Mouse (Mus musculus): ENCODE results near the gene Nptx1. TPM values are rescaled to one million over a fixed set of nuclear protein-coding genes. Genes with fewer than 3 reads are reported as not detected.

The Nptx1 gene
- polyA plus RNA-seq, 1 experiment from 2014 or later, result 3.2 TPM

DNA sequence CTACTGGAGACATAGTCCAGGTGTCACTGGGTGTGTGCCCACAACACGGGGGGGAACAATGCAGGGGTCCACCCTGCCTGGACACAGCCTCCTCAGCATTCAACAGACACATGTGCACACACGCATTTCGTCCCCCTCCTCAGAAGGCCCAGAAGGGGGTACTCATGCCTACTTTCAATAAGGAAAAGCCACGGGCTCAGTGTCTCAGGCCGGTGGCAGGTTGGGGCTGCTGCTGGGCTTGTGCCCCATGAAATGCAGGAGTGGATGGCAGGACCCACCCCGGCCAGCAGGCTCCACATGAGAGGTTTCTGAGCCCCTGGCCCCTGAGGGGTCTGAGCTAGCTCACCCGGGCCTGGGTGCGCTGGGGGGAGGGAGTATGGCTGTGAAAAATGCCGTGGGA, 6.5 kb downstream of the Nptx1 start:
- WGBS, result 76% methylated on average over 9 of the region's 9 CpGs

DNA sequence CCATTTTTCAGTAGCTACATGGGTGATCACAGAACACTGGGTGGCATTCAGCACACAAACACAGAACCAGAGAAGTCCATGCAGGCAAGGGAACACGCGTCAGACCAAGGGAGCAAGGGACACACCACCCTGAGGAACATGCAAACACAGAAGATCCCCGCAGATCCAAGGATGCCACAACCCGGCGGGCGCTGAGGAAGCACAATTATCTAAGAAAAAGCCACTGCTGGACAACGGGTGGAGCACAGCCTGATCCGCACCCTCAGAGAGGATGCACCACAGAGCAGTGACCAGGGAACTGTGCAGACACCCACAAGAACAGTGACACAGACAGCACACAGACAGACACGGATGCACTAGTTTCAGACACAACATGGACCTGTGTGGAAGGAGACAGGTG, 7.0 kb downstream of the Nptx1 start:
- 76% methylated on average over 9 of the region's 9 CpGs for WGBS
- peaks cover 8% of the 10 kb centered on the region for H3K27me3 ChIP-seq (ENCODE audit: control insufficient read depth, insufficient read depth, low read length)
- H3K9ac ChIP-seq (ENCODE audit: low read length), result no peak overlapping the region
- H3K36me3 ChIP-seq (ENCODE audit: control insufficient read depth, insufficient read depth, low read length), result no peaks in the 10 kb centered on the region
- H3K9me3 ChIP-seq (ENCODE audit: control insufficient read depth, low read length), result no peaks in the 10 kb centered on the region
- H3K4me2 ChIP-seq (ENCODE audit: low read depth, low read length, severe bottlenecking), result no peak overlapping the region
- H3K4me3 ChIP-seq (ENCODE audit: low read depth, low read length), result no peak overlapping the region
- no peak overlapping the region for H3K27ac ChIP-seq (ENCODE audit: low read depth, low read length)
- peaks cover 1% of the 10 kb centered on the region; the same call in 1 of the 2 replicates for H3K4me1 ChIP-seq (replicated peaks; ENCODE audit: control insufficient read depth, insufficient read depth, low read length)
- ATAC-seq (replicated peaks; ENCODE audit: low FRiP score) (no peak), DNase-seq (ENCODE audit: low spot score) (no peak)

More for the DNA sequence above, 6.5 kb downstream of the Nptx1 start:
- Histone ChIP-seq H3K9me3 (ENCODE audit: control insufficient read depth, low read length) (no peaks in the 10 kb centered on the region), H3K27me3 (ENCODE audit: control insufficient read depth, insufficient read depth, low read length) (peaks cover 13% of the 10 kb centered on the region), H3K36me3 (ENCODE audit: control insufficient read depth, insufficient read depth, low read length) (no peaks in the 10 kb centered on the region), H3K4me1 (replicated peaks; ENCODE audit: control insufficient read depth, insufficient read depth, low read length) (peaks cover 4% of the 10 kb centered on the region; the same call in 1 of the 2 replicates), H3K9ac (ENCODE audit: low read length) (no peak overlapping the region), H3K4me2 (ENCODE audit: low read depth, low read length, severe bottlenecking) (no peak overlapping the region), H3K4me3 (ENCODE audit: low read depth, low read length) (no peak overlapping the region), H3K27ac (ENCODE audit: low read depth, low read length) (no peak overlapping the region)
- DNase-seq (ENCODE audit: low spot score), result no peak
- no peak for ATAC-seq (replicated peaks; ENCODE audit: low FRiP score)

DNA sequence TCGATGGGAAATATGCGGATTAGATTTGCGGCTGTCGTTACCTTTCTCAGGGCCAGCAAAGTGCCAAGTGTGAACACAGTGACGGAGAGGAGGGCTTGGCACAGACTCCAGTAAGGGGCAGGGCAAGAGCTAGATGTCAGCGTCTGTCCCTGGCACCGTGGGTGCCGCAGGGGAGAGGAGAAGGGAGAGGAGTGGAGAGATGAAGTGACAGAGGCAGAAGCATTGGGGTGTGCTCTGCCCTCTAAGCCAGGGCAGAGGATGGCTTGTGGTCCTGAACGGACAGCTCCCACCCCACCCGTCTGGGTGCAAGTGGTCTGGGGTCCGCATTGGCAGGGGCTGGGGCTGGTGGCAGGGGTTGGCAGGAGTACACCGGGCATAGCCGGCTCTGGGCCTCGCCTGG, 7.6 kb downstream of the Nptx1 start:
- no peak overlapping the region for H3K27ac ChIP-seq (ENCODE audit: low read depth, low read length)
- H3K9ac ChIP-seq (ENCODE audit: low read length), result no peak overlapping the region
- DNase-seq (ENCODE audit: low spot score), result no peak
- no peak overlapping the region for H3K4me2 ChIP-seq (ENCODE audit: low read depth, low read length, severe bottlenecking)
- no peaks in the 10 kb centered on the region for H3K4me1 ChIP-seq (replicated peaks; ENCODE audit: control insufficient read depth, insufficient read depth, low read length)
- WGBS, result 36% methylated on average over 13 of the region's 14 CpGs
- H3K36me3 ChIP-seq (ENCODE audit: control insufficient read depth, insufficient read depth, low read length), result no peaks in the 10 kb centered on the region
- no peaks in the 10 kb centered on the region for H3K9me3 ChIP-seq (ENCODE audit: control insufficient read depth, low read length)
- peaks cover 2% of the 10 kb centered on the region for H3K27me3 ChIP-seq (ENCODE audit: control insufficient read depth, insufficient read depth, low read length)
- H3K4me3 ChIP-seq (ENCODE audit: low read depth, low read length), result no peak overlapping the region
- ATAC-seq (replicated peaks; ENCODE audit: low FRiP score), result no peak

DNA sequence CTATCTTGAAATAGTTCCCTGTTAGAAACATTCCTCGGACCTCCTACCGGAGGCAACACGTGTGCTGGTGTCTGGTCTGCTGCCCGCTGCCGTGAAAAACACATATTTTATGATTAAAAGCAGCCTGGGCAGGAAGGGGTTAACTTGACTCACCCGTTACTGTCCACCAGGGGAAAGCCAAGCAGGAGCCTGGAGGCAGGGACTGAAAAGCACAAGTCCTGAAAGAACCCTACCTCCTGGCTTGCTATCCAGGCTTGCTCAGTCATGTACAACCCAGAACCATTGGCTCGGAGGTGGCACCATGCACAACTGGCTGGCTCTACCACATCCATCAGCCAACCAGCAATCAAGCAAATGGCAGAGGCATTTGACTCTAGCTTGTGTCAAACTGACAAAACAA, 13.8 kb downstream of the Nptx1 start:
- H3K4me1 ChIP-seq (replicated peaks; ENCODE audit: control insufficient read depth, insufficient read depth, low read length), result no peaks in the 10 kb centered on the region
- H3K9ac ChIP-seq (ENCODE audit: low read length), result no peak overlapping the region
- H3K27ac ChIP-seq (ENCODE audit: low read depth, low read length), result no peak overlapping the region
- DNase-seq (ENCODE audit: low spot score) (no peak), ATAC-seq (replicated peaks; ENCODE audit: low FRiP score) (no peak)
- 74% methylated on average over 7 of the region's 7 CpGs for WGBS
- H3K9me3 ChIP-seq (ENCODE audit: control insufficient read depth, low read length), result no peaks in the 10 kb centered on the region
- H3K36me3 ChIP-seq (ENCODE audit: control insufficient read depth, insufficient read depth, low read length), result no peaks in the 10 kb centered on the region
- no peaks in the 10 kb centered on the region for H3K27me3 ChIP-seq (ENCODE audit: control insufficient read depth, insufficient read depth, low read length)
- H3K4me2 ChIP-seq (ENCODE audit: low read depth, low read length, severe bottlenecking), result no peak overlapping the region
- H3K4me3 ChIP-seq (ENCODE audit: low read depth, low read length), result no peak overlapping the region

DNA sequence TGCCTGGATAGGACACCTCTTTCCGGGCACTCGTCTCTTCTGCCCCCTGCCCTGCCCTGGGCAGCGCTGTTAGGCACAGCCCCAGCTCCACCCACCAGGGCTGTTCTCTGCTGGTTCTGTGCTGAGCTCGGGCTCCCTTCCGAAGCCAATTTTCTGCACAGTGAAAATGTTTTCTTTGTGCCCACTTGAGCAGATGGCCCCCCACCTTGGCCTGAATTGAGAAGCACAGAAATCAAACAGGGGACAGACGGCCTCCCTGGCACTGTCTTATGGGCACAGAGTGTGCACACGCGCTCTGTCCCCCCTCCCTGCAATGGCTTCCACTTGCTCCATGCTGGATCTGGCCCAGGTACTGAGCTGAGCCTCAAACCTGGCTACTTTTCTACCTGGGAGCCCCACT, 15.1 kb downstream of the Nptx1 start:
- Histone ChIP-seq H3K9ac (ENCODE audit: low read length) (no peak overlapping the region), H3K4me1 (replicated peaks; ENCODE audit: control insufficient read depth, insufficient read depth, low read length) (no peaks in the 10 kb centered on the region), H3K27ac (ENCODE audit: low read depth, low read length) (no peak overlapping the region), H3K36me3 (ENCODE audit: control insufficient read depth, insufficient read depth, low read length) (no peaks in the 10 kb centered on the region), H3K27me3 (ENCODE audit: control insufficient read depth, insufficient read depth, low read length) (no peaks in the 10 kb centered on the region), H3K4me2 (ENCODE audit: low read depth, low read length, severe bottlenecking) (no peak overlapping the region), H3K4me3 (ENCODE audit: low read depth, low read length) (no peak overlapping the region), H3K9me3 (ENCODE audit: control insufficient read depth, low read length) (no peaks in the 10 kb centered on the region)
- DNase-seq (ENCODE audit: low spot score), result no peak
- WGBS, result 81% methylated on average over 8 of the region's 8 CpGs
- ATAC-seq (replicated peaks; ENCODE audit: low FRiP score), result no peak

DNA sequence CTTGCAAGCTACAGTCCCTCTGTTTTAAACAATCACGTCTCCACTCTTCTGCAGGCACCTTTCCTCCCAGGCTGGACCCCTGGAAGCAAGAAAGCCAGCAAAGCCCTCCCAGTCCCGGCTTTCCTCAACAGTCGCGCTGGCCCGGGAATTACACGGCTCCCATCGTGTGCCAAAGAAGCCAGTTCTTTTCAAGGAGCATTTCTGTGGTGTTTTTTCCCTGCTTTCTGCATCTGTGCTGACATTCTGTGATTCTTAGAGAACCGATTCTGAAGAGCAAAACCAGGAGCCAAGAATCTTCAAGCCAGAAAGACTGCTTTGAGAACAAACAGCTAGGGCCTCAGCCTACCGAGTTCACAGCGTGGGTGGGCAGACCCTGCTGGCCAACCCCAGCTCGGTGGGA, 18.6 kb downstream of the Nptx1 start:
- Histone ChIP-seq H3K4me1 (replicated peaks; ENCODE audit: control insufficient read depth, insufficient read depth, low read length) (no peaks in the 10 kb centered on the region; the same call in 1 of the 2 replicates), H3K9me3 (ENCODE audit: control insufficient read depth, low read length) (no peaks in the 10 kb centered on the region), H3K36me3 (ENCODE audit: control insufficient read depth, insufficient read depth, low read length) (no peaks in the 10 kb centered on the region), H3K4me2 (ENCODE audit: low read depth, low read length, severe bottlenecking) (no peak overlapping the region), H3K9ac (ENCODE audit: low read length) (no peak overlapping the region), H3K27ac (ENCODE audit: low read depth, low read length) (no peak overlapping the region), H3K27me3 (ENCODE audit: control insufficient read depth, insufficient read depth, low read length) (no peaks in the 10 kb centered on the region), H3K4me3 (ENCODE audit: low read depth, low read length) (no peak overlapping the region)
- 68% methylated on average over 11 of the region's 11 CpGs for WGBS
- no peak for ATAC-seq (replicated peaks; ENCODE audit: low FRiP score)
- no peak for DNase-seq (ENCODE audit: low spot score)

DNA sequence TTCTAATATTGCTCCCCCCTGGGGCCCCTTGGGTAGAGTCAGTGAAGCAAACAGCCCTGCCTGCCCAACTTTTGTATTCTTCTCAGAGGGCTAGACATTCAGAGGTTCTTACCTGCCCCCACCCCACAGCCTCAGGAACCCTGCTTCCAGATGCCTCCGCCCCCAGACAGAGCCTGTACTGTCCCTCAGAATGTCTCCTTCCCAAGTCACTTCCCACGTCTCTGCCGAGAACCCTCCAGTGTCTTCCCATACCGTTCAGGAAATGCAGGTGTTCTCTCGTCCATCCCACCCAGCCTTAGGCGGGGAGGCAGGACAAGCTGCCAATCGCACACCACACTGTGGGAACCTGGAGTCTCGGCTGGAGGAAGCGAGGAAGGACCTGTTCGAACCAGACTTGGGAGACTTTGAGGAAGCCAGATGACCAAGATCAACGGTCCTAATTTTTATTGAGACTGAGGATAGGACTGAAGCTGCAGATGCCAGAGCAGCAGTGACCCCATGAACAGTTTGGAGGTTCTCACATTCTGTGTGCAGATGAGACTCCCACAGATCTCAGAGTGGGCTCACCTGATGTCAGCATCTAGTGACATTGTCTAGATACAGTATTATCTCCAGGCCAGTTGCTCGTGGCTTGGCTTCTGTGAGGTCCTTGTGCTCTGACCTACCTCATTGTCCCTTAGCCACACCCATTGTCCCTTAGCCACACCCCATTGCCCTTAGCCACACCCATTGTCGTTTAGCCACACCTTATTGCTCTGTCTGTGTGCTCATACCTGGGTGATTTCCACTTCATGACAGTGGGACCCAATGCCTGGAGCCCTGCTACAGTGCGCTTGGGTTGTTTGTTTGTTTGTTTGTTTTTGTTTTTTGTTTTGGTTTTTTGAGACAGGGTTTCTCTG, 21.2 kb downstream of the Nptx1 start:
- H3K4me3 ChIP-seq (ENCODE audit: low read depth, low read length), result no peak overlapping the region
- WGBS, result 86% methylated on average over 14 of the region's 14 CpGs

DNA sequence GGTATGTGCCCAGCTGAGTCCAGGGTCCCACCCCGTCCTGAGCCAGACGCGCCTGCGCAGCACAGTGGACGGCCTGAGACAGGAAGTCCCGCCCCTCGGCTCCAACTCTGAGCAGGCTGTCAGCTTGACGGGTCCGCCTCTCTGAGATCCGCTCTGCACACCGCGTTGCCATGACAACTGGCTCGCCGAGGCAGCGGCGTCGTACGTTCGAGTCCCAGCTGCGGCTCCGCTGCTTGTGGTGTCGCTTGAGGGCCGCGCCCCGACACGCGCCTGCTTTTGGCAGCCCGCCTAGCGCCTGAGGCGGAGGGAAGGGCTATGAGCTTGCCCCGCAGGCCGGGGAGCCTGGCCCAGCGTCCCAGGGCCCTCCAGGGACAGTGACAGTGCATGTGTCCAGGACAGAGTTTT, 23.0 kb downstream of the Nptx1 start:
- Histone ChIP-seq H3K36me3 (ENCODE audit: control insufficient read depth, insufficient read depth, low read length) (no peaks in the 10 kb centered on the region), H3K27ac (ENCODE audit: low read depth, low read length) (no peak overlapping the region), H3K9me3 (ENCODE audit: control insufficient read depth, low read length) (no peaks in the 10 kb centered on the region), H3K4me1 (replicated peaks; ENCODE audit: control insufficient read depth, insufficient read depth, low read length) (no peaks in the 10 kb centered on the region; the same call in 1 of the 2 replicates), H3K4me3 (ENCODE audit: low read depth, low read length) (peak overlapping the region; percentile 21), H3K27me3 (ENCODE audit: control insufficient read depth, insufficient read depth, low read length) (no peaks in the 10 kb centered on the region), H3K4me2 (ENCODE audit: low read depth, low read length, severe bottlenecking) (peak overlapping the region; percentile 52; the same call in 1 of the 2 replicates), H3K9ac (ENCODE audit: low read length) (peak overlapping the region; percentile 45)
- 3% methylated on average over 33 of the region's 33 CpGs for WGBS
- DNase-seq (ENCODE audit: low spot score) (peak; percentile 96), ATAC-seq (replicated peaks; ENCODE audit: low FRiP score) (peak; percentile 93)

More for the DNA sequence above, 21.2 kb downstream of the Nptx1 start:
- Histone ChIP-seq H3K4me1 (replicated peaks; ENCODE audit: control insufficient read depth, insufficient read depth, low read length) (no peaks in the 10 kb centered on the region; the same call in 1 of the 2 replicates), H3K9ac (ENCODE audit: low read length) (no peak overlapping the region), H3K4me2 (ENCODE audit: low read depth, low read length, severe bottlenecking) (no peak overlapping the region), H3K27ac (ENCODE audit: low read depth, low read length) (no peak overlapping the region), H3K27me3 (ENCODE audit: control insufficient read depth, insufficient read depth, low read length) (no peaks in the 10 kb centered on the region), H3K9me3 (ENCODE audit: control insufficient read depth, low read length) (no peaks in the 10 kb centered on the region), H3K36me3 (ENCODE audit: control insufficient read depth, insufficient read depth, low read length) (no peaks in the 10 kb centered on the region)
- no peak for DNase-seq (ENCODE audit: low spot score)
- no peak for ATAC-seq (replicated peaks; ENCODE audit: low FRiP score)

DNA sequence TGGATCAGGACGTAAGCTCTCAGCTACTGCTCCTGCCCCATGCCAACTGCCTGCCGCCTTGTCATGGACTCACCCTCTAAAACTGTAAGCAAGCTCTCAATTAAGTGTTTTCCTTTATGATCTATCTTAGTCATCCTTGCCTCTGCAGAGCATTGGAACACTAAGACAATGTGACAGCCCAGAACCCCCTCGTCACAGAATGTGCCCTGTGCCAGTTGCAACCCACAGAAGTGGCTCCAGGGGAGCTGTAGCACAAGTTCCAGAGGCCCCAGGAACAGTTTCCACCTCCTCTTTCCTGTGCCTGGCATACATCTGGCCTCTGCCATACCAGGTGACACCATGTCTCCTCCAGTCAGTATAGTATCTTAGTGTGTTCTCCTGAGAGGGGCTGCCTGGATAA, 24.2 kb downstream of the Nptx1 start:
- Histone ChIP-seq H3K4me3 (ENCODE audit: low read depth, low read length) (no peak overlapping the region), H3K9me3 (ENCODE audit: control insufficient read depth, low read length) (no peaks in the 10 kb centered on the region), H3K27ac (ENCODE audit: low read depth, low read length) (no peak overlapping the region), H3K36me3 (ENCODE audit: control insufficient read depth, insufficient read depth, low read length) (no peaks in the 10 kb centered on the region), H3K27me3 (ENCODE audit: control insufficient read depth, insufficient read depth, low read length) (no peaks in the 10 kb centered on the region), H3K4me1 (replicated peaks; ENCODE audit: control insufficient read depth, insufficient read depth, low read length) (no peaks in the 10 kb centered on the region; the same call in 1 of the 2 replicates), H3K9ac (ENCODE audit: low read length) (no peak overlapping the region), H3K4me2 (ENCODE audit: low read depth, low read length, severe bottlenecking) (no peak overlapping the region)
- DNase-seq (ENCODE audit: low spot score) (no peak), ATAC-seq (replicated peaks; ENCODE audit: low FRiP score) (no peak)
- WGBS, result 83% methylated on average over 3 of the region's 3 CpGs

Measured in forebrain, embryonic 11.5 days (tissue).